Mouse (Mus musculus) liver, postnatal 0 days (tissue): ENCODE measurements around the gene Klhdc7a.

Experiments used
- CTCF ChIP-seq: sonication (generic); IDR thresholded peaks from 2 replicates; pipeline ENCODE4 v1.5.1; 2016; ENCODE audit warnings: antibody characterized with exemption, low read depth
- EP300 ChIP-seq: IDR thresholded peaks from 2 replicates; pipeline ENCODE4 v1.6.1; 2016; ENCODE audit warnings: antibody characterized with exemption, low read depth, mild to moderate bottlenecking

DNA sequence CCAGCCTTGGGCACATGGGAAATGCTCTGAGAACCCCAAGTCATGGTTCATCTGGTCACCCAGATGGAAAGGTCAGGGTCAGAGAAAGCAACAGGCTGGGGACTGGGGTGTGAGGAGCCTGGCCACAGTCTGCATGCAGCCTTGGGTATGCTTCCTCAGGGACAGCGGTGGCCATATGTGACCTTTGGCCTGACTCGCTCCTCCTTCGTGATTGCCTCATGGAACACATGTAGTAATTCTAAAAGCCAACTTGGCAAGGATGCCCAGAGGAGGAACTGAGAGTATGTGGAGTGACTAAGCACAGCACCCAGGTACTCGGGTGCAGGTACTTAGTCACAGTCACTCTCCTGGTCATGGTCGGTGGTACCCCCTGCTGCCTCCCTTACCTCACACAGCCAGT, 33.1 kb upstream of the Klhdc7a start:
- TF ChIP-seq CTCF (no peak), EP300 (no peak)
